Mouse (Mus musculus) bone marrow, adult 2 months (tissue): ENCODE measurements around the gene Hoxa3.

Source experiments
- CTCF ChIP-seq: fragments of 200-500 bp; IDR thresholded peaks from 2 replicates; pipeline ENCODE4 v1.5.1; 2011; ENCODE audit warnings: low read length, control low read depth; ENCODE audit not compliant: control insufficient read depth, insufficient read depth
- POLR2A ChIP-seq: fragments of 200-500 bp; IDR thresholded peaks from 2 replicates; pipeline ENCODE4 v1.6.1; 2011; ENCODE audit warnings: low read depth, mild to moderate bottlenecking, control low read depth, low read length, borderline replicate concordance; ENCODE audit not compliant: control insufficient read depth

GRCm38 (mm10) chr6:52246403-52246803 lies 33.3 kb upstream of the Hoxa3 start:
- no peak for TF ChIP-seq CTCF
- no peak for TF ChIP-seq POLR2A
